ENCODE assay signal across 20 mouse cellular contexts in the genomic region with DNA sequence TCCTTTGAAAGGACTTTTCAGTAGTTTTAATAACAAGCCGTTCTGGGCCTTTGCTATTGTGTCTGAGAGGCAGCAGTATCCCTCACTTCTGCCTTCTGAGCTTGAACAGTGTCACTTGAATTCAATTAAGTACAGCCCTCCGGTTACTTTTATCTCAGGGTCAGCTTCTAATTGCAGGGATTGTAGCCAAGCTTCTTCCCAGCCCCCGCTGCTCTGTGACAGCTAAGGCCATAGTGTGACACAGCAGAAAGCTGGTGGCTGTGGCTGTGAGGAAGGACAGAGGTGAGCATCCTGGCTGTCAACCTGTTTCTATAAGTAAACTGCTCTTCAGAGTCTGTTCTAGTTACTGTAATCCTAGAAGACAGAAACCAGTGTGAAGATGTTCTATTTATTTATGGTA.
DNase-seq lines count a peak whose midpoint lies in the region; ATAC-seq and TF ChIP-seq lines count a peak whose summit lies in the region.
"Had no signal": no experiment of that assay in that cellular context is flagged by ENCODE, and none has a peak within 500 bp of the region (broad histone marks: within the 10 kb centered on the region; RNA-seq: fewer than 3 reads in every experiment).

No protein-coding gene starts in this region.

- peak; percentile 1 for DNase-seq in cerebellum, adult 9-10 months
- DNase-seq in cerebellum, adult 11-12 months, result no peak
- DNase-seq in hindbrain, postnatal 0 days (ENCODE audit: low spot score), result peak; percentile 20
- DNase-seq in hindbrain, embryonic 11.5 days (ENCODE audit: low spot score), result no peak
- DNase-seq in midbrain, embryonic 14.5 days, result peak; percentile 24
- DNase-seq in midbrain, embryonic 11.5 days (ENCODE audit: low spot score, missing footprints), result no peak
- no peak for DNase-seq in limb, embryonic 10.5 days (ENCODE audit: low spot score)
- DNase-seq: gastrocnemius, postnatal 36 days; right cerebral cortex, postnatal 4 days; thymus, postnatal 25 days had no signal

- no peaks in the 10 kb centered on the region for H3K27me3 ChIP-seq in hindbrain, postnatal 0 days (ENCODE audit: insufficient read depth, low read length)
- no peaks in the 10 kb centered on the region for H3K27me3 ChIP-seq in hindbrain, embryonic 11.5 days (ENCODE audit: control insufficient read depth, insufficient read depth, low read length)
- no peaks in the 10 kb centered on the region for H3K27me3 ChIP-seq in midbrain, embryonic 14.5 days (ENCODE audit: control insufficient read depth, insufficient read depth, low read length)
- H3K27me3 ChIP-seq in midbrain, embryonic 11.5 days (ENCODE audit: control insufficient read depth, insufficient read depth, low read length), result no peaks in the 10 kb centered on the region
- H3K27me3 ChIP-seq in limb, embryonic 10.5 days (ENCODE audit: low read depth, poor library complexity, severe bottlenecking), result peaks cover 17% of the 10 kb centered on the region; the same call in 1 of the 2 replicates
- H3K27me3 ChIP-seq: intestine, embryonic 15.5 days; limb, embryonic 15.5 days; liver, embryonic 15.5 days; neural tube, embryonic 12.5 days; stomach, embryonic 15.5 days had no signal

- no peak for TF ChIP-seq CTCF in hindbrain, postnatal 0 days (IDR thresholded peaks at IDR 0.05; ENCODE audit: low read depth)

- H3K4me2 ChIP-seq in hindbrain, postnatal 0 days (ENCODE audit: low read depth, low read length), result no peak overlapping the region
- H3K4me2 ChIP-seq in hindbrain, embryonic 11.5 days (replicated peaks; ENCODE audit: low read depth, low read length), result no peak overlapping the region
- no peak overlapping the region for H3K4me2 ChIP-seq in midbrain, embryonic 14.5 days (ENCODE audit: low read length)
- H3K4me2 ChIP-seq in midbrain, embryonic 11.5 days, result no peak overlapping the region
- H3K4me2 ChIP-seq: hindbrain, embryonic 15.5 days; intestine, embryonic 15.5 days; limb, embryonic 15.5 days; liver, embryonic 15.5 days; neural tube, embryonic 12.5 days; stomach, embryonic 15.5 days had no signal

- WGBS in hindbrain, postnatal 0 days, result 17% methylated on average over 3 of the region's 3 CpGs
- 11% methylated on average over 3 of the region's 3 CpGs for WGBS in hindbrain, embryonic 11.5 days
- WGBS in midbrain, embryonic 14.5 days, result 3% methylated on average over 3 of the region's 3 CpGs
- WGBS in midbrain, embryonic 11.5 days, result 3% methylated on average over 3 of the region's 3 CpGs
- 5% methylated on average over 3 of the region's 3 CpGs for WGBS in limb, embryonic 10.5 days

- no peak overlapping the region for H3K9ac ChIP-seq in hindbrain, postnatal 0 days (replicated peaks; ENCODE audit: low read length)
- H3K9ac ChIP-seq in hindbrain, embryonic 11.5 days (ENCODE audit: low read depth, low read length), result no peak overlapping the region
- no peak overlapping the region for H3K9ac ChIP-seq in midbrain, embryonic 14.5 days (replicated peaks; ENCODE audit: low read length)
- no peak overlapping the region for H3K9ac ChIP-seq in midbrain, embryonic 11.5 days (ENCODE audit: low read length)
- H3K9ac ChIP-seq: hindbrain, embryonic 15.5 days; intestine, embryonic 15.5 days; limb, embryonic 15.5 days; liver, embryonic 15.5 days; neural tube, embryonic 12.5 days; stomach, embryonic 15.5 days had no signal

- H3K36me3 ChIP-seq in hindbrain, postnatal 0 days (ENCODE audit: insufficient read depth, low read length), result no peaks in the 10 kb centered on the region
- H3K36me3 ChIP-seq in hindbrain, embryonic 11.5 days (ENCODE audit: control insufficient read depth, insufficient read depth, low read length), result no peaks in the 10 kb centered on the region
- no peaks in the 10 kb centered on the region for H3K36me3 ChIP-seq in midbrain, embryonic 14.5 days (ENCODE audit: control insufficient read depth, insufficient read depth, low read length)
- H3K36me3 ChIP-seq in midbrain, embryonic 11.5 days (ENCODE audit: control insufficient read depth, insufficient read depth, low read length), result no peaks in the 10 kb centered on the region
- no peaks in the 10 kb centered on the region for H3K36me3 ChIP-seq in limb, embryonic 10.5 days
- H3K36me3 ChIP-seq: embryonic facial prominence, embryonic 10.5 days; hindbrain, embryonic 15.5 days; intestine, embryonic 15.5 days; limb, embryonic 15.5 days; liver, embryonic 15.5 days; neural tube, embryonic 12.5 days; stomach, embryonic 15.5 days had no signal

- H3K9me3 ChIP-seq in hindbrain, postnatal 0 days (ENCODE audit: low read length), result no peaks in the 10 kb centered on the region
- no peaks in the 10 kb centered on the region for H3K9me3 ChIP-seq in hindbrain, embryonic 11.5 days (ENCODE audit: control insufficient read depth, low read length)
- H3K9me3 ChIP-seq in midbrain, embryonic 14.5 days (ENCODE audit: control insufficient read depth, low read length), result no peaks in the 10 kb centered on the region
- H3K9me3 ChIP-seq in midbrain, embryonic 11.5 days (ENCODE audit: control insufficient read depth, low read length), result no peaks in the 10 kb centered on the region
- H3K9me3 ChIP-seq in limb, embryonic 10.5 days (replicated peaks), result no peaks in the 10 kb centered on the region
- H3K9me3 ChIP-seq: embryonic facial prominence, embryonic 10.5 days; hindbrain, embryonic 15.5 days; intestine, embryonic 15.5 days; limb, embryonic 15.5 days; liver, embryonic 15.5 days; neural tube, embryonic 12.5 days; stomach, embryonic 15.5 days had no signal

- H3K4me1 ChIP-seq in hindbrain, postnatal 0 days (ENCODE audit: insufficient read depth, low read length), result no peaks in the 10 kb centered on the region; the same call in 1 of the 2 replicates
- no peaks in the 10 kb centered on the region for H3K4me1 ChIP-seq in hindbrain, embryonic 11.5 days (replicated peaks; ENCODE audit: control insufficient read depth, insufficient read depth, low read length)
- no peaks in the 10 kb centered on the region for H3K4me1 ChIP-seq in midbrain, embryonic 14.5 days (ENCODE audit: control insufficient read depth, insufficient read depth, low read length)
- peaks cover 11% of the 10 kb centered on the region for H3K4me1 ChIP-seq in midbrain, embryonic 11.5 days (ENCODE audit: control insufficient read depth, insufficient read depth, low read length)
- no peaks in the 10 kb centered on the region for H3K4me1 ChIP-seq in limb, embryonic 10.5 days
- H3K4me1 ChIP-seq: intestine, embryonic 15.5 days; limb, embryonic 15.5 days; liver, embryonic 15.5 days; neural tube, embryonic 12.5 days; stomach, embryonic 15.5 days had no signal

- no peak for ATAC-seq in hindbrain, postnatal 0 days
- no peak for ATAC-seq in hindbrain, embryonic 11.5 days (ENCODE audit: low FRiP score)
- no peak for ATAC-seq in midbrain, embryonic 14.5 days (ENCODE audit: low FRiP score, low TSS enrichment)
- no peak for ATAC-seq in midbrain, embryonic 11.5 days (ENCODE audit: low FRiP score)
- ATAC-seq: intestine, embryonic 15.5 days; lung, postnatal 0 days had no signal

- H3K27ac ChIP-seq in hindbrain, postnatal 0 days, result no peak overlapping the region
- H3K27ac ChIP-seq in hindbrain, embryonic 11.5 days (ENCODE audit: low read depth, low read length), result no peak overlapping the region
- H3K27ac ChIP-seq in midbrain, embryonic 14.5 days (replicated peaks; ENCODE audit: low read depth, low read length), result no peak overlapping the region
- H3K27ac ChIP-seq in midbrain, embryonic 11.5 days (ENCODE audit: low read depth, low read length), result no peak overlapping the region
- H3K27ac ChIP-seq in limb, embryonic 10.5 days, result no peak overlapping the region
- H3K27ac ChIP-seq: hindbrain, embryonic 15.5 days; intestine, embryonic 15.5 days; left cerebral cortex, adult 2 months; limb, embryonic 15.5 days; liver, embryonic 15.5 days; macrophage; neural tube, embryonic 12.5 days; stomach, embryonic 15.5 days had no signal

- no peak overlapping the region for H3K4me3 ChIP-seq in hindbrain, postnatal 0 days (ENCODE audit: low read length)
- H3K4me3 ChIP-seq in hindbrain, embryonic 11.5 days (ENCODE audit: low read depth, low read length), result no peak overlapping the region
- H3K4me3 ChIP-seq in midbrain, embryonic 14.5 days (replicated peaks; ENCODE audit: low read depth, low read length), result no peak overlapping the region
- no peak overlapping the region for H3K4me3 ChIP-seq in midbrain, embryonic 11.5 days (ENCODE audit: low read depth, low read length)
- H3K4me3 ChIP-seq in limb, embryonic 10.5 days, result no peak overlapping the region
- H3K4me3 ChIP-seq: embryonic facial prominence, embryonic 10.5 days; hindbrain, embryonic 15.5 days; intestine, embryonic 15.5 days; left cerebral cortex, adult 2 months; limb, embryonic 15.5 days; liver, embryonic 15.5 days; neural tube, embryonic 12.5 days; stomach, embryonic 15.5 days had no signal

Comparison
In these comparisons a context has a peak if more than half of its experiments do, and no peak if none do; other contexts are left out.
1. DNase-seq: peak in cerebellum, adult 9-10 months (single experiment), hindbrain, postnatal 0 days (single experiment) and midbrain, embryonic 14.5 days (single experiment); none in cerebellum, adult 11-12 months (single experiment), hindbrain, embryonic 11.5 days (single experiment), midbrain, embryonic 11.5 days (single experiment) and limb, embryonic 10.5 days (single experiment).